Mouse (Mus musculus): ENCODE measurements around the gene Gm5128. TPM values are rescaled to one million over a fixed set of nuclear protein-coding genes. Genes with fewer than 3 reads are reported as not detected.
"Not testable (repeated sequence)": the region's sequence is repeated elsewhere in the genome, so short reads cannot be mapped to it uniquely, and the experiment has no call there.

The Gm5128 gene
- polyA plus RNA-seq (2016; fragmentation: Nextera tagmentation; extraction: Ambion mirVana), result not detected in 2 replicates

DNA sequence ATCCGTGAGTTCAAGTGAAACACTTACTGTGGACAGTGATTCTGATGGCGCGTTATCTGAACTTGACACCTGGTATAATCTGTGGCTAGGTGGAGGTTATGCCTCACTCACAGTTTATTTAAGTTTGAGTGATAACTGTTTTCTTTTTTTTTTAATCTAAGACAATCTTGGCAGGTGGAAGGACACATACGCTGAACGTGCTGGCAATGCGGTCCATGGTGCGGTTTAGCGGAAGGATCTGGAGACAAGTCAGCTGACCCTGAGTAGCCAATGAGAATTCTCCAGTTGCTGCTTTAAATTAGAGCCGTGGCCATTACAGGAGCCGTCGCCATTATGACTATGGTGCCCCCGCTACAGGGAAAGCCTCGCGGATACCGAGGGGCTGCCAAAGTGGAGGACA is at the start of gene Gm5128:
Gene Gm5128 (plus strand): TSS at position 301 of the 400 bp plus-strand sequence.
- WGBS, result no CpG with 5 or more reads among the region's 15 CpGs
- not testable (repeated sequence) for H3K27ac ChIP-seq; H3K27me3 ChIP-seq; H3K36me3 ChIP-seq; H3K4me3 ChIP-seq; H3K9me3 ChIP-seq (replicated peaks); H3K9ac ChIP-seq; H3K4me1 ChIP-seq; ATAC-seq (ENCODE audit: low FRiP score); H3K4me2 ChIP-seq (replicated peaks)

DNA sequence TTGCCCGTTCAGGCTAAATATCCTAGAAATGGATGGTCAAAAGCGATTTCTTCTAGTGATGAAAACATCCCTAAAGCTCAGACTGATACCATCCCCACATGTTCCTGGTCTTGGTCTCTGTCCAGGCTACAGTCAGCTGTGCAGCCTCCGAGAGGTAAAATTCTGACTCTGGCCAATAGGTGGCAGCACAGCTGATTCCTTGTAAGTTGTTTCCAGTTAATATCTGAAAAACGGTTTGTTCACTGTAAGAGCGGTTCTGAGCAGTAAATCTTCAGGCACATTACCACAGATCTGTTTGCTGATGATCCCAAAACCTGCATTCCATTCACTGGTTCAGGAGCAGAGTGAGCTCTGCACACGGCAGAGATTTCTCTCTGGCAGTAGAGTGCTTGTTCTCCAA is 12.4 kb upstream of the Gm5128 start:
- H3K36me3 ChIP-seq; H3K27me3 ChIP-seq; H3K4me2 ChIP-seq (replicated peaks); H3K9ac ChIP-seq; H3K4me3 ChIP-seq; H3K4me1 ChIP-seq; H3K9me3 ChIP-seq (replicated peaks); ATAC-seq (ENCODE audit: low FRiP score); H3K27ac ChIP-seq: not testable (repeated sequence)
- 40% methylated on average over 3 of the region's 6 CpGs for WGBS

DNA sequence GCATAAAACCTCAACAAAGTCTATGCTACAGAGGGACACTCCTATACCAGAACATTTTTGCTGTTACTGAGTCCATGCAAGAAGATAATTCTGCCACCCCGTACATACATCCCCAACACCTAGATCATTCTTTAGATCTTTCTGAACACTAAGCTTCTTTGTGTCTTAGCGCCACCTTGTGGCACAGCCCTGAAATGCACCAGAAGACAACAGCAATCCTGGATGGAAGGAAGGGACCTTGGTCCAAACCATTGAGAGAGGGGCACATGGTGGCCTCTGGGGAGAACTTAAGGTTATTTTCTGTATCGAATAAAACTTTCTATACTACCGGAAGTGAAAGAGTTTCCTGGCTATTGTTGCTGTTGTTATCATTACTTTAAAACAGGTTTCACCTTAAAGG is 11.1 kb upstream of the Gm5128 start:
- H3K27ac ChIP-seq, H3K4me3 ChIP-seq: not testable (repeated sequence)
- no CpG with 5 or more reads among the region's 4 CpGs for WGBS

DNA sequence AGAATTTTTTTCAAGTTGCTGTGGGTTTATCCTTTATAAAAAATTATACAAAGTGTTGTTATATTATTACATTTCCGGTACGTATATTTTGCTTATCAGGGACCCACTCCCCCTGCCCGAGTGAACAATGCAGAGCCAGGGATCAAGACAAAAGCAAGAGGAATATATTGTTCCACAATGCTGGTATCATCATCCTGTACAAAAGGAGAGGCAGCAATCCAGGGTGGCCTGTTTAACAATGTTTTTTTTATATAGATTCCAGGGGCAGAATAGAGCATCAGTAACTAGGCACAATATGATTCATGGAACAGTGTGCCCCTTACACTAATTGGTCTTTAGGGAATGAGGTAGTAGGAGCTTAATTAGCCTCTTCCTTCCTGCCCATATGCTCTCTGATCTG is 30.5 kb downstream of the Gm5128 start:
- not testable (repeated sequence) for H3K4me1 ChIP-seq; H3K4me2 ChIP-seq (replicated peaks); H3K27ac ChIP-seq; ATAC-seq (ENCODE audit: low FRiP score); H3K36me3 ChIP-seq; H3K9me3 ChIP-seq (replicated peaks); H3K4me3 ChIP-seq; H3K9ac ChIP-seq; H3K27me3 ChIP-seq
- no CpG with 5 or more reads among the region's 3 CpGs for WGBS

More for the DNA sequence above, 11.1 kb upstream of the Gm5128 start:
- H3K27me3 ChIP-seq; H3K9me3 ChIP-seq (replicated peaks); H3K4me2 ChIP-seq (replicated peaks); ATAC-seq (ENCODE audit: low FRiP score); H3K4me1 ChIP-seq; H3K9ac ChIP-seq; H3K36me3 ChIP-seq: not testable (repeated sequence)

DNA sequence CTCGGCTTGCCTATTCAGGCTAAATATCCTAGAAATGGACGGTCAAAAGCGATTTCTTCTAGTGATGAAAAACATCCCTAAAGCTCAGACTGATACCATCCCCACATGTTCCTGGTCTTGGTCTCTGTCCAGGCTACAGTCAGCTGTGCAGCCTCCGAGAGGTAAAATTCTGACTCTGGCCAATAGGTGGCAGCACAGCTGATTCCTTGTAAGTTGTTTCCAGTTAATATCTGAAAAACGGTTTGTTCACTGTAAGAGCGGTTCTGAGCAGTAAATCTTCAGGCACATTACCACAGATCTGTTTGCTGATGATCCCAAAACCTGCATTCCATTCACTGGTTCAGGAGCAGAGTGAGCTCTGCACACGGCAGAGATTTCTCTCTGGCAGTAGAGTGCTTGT is 48.1 kb downstream of the Gm5128 start:
- not testable (repeated sequence) for H3K27ac ChIP-seq; H3K4me3 ChIP-seq; H3K36me3 ChIP-seq; H3K9ac ChIP-seq; H3K4me1 ChIP-seq; H3K4me2 ChIP-seq (replicated peaks); H3K9me3 ChIP-seq (replicated peaks); H3K27me3 ChIP-seq; ATAC-seq (ENCODE audit: low FRiP score)
- WGBS, result 61% methylated on average over 4 of the region's 7 CpGs

DNA sequence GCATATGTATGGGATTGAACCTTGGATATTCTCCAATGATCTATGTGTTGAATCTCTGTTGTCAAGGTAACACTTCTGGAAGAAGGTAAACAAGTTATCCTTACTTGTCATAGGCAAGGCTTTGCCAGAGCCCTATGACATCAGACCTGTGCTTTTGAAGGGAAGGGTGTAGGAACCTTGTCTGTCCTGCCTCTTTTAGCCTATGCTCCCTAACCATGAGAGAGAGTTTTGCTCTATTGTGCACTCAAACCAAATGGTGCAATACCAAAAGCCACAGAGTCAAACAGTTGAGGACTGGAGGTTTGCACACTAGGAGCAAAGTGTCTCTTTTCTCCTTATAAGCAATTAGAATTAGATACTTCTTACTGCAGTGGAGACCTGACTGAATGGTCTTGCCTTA is 48.7 kb downstream of the Gm5128 start:
- not testable (repeated sequence) for H3K27ac ChIP-seq; H3K9me3 ChIP-seq (replicated peaks); H3K27me3 ChIP-seq; H3K4me2 ChIP-seq (replicated peaks); H3K4me1 ChIP-seq; H3K36me3 ChIP-seq; H3K4me3 ChIP-seq; ATAC-seq (ENCODE audit: low FRiP score); H3K9ac ChIP-seq

DNA sequence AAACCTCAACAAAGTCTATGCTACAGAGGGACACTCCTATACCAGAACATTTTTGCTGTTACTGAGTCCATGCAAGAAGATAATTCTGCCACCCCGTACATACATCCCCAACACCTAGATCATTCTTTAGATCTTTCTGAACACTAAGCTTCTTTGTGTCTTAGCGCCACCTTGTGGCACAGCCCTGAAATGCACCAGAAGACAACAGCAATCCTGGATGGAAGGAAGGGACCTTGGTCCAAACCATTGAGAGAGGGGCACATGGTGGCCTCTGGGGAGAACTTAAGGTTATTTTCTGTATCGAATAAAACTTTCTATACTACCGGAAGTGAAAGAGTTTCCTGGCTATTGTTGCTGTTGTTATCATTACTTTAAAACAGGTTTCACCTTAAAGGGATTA is 49.4 kb downstream of the Gm5128 start:
- not testable (repeated sequence) for ATAC-seq (ENCODE audit: low FRiP score); H3K9ac ChIP-seq; H3K4me2 ChIP-seq (replicated peaks); H3K4me3 ChIP-seq; H3K27me3 ChIP-seq; H3K36me3 ChIP-seq; H3K27ac ChIP-seq; H3K4me1 ChIP-seq; H3K9me3 ChIP-seq (replicated peaks)
- no CpG with 5 or more reads among the region's 4 CpGs for WGBS

Other genes starting within 250 kb of the Gm5128 start
- not detected in 2 replicates for gene Gm15023, start 195.7 kb upstream of the Gm5128 start, polyA plus RNA-seq (2016; fragmentation: Nextera tagmentation; extraction: Ambion mirVana)
- 9.5 and 13.4 TPM in 2 replicates for gene Tceal6, start 162.6 kb upstream of the Gm5128 start, polyA plus RNA-seq (2016; fragmentation: Nextera tagmentation; extraction: Ambion mirVana)
- not detected in 2 replicates for gene Pramel3, start 71.0 kb upstream of the Gm5128 start, polyA plus RNA-seq (2016; fragmentation: Nextera tagmentation; extraction: Ambion mirVana)
- not detected in 2 replicates for gene Gm7903, start 60.6 kb downstream of the Gm5128 start, polyA plus RNA-seq (2016; fragmentation: Nextera tagmentation; extraction: Ambion mirVana)
- not detected in 2 replicates for gene AV320801, start 121.3 kb downstream of the Gm5128 start, polyA plus RNA-seq (2016; fragmentation: Nextera tagmentation; extraction: Ambion mirVana)
- not detected in 2 replicates for gene Nxf7, start 225.5 kb downstream of the Gm5128 start, polyA plus RNA-seq (2016; fragmentation: Nextera tagmentation; extraction: Ambion mirVana)

All from hindbrain, embryonic 12.5 days (tissue).